Mouse (Mus musculus): Measurements from ENCODE around the gene Oosp3.

The Oosp3 gene

DNA sequence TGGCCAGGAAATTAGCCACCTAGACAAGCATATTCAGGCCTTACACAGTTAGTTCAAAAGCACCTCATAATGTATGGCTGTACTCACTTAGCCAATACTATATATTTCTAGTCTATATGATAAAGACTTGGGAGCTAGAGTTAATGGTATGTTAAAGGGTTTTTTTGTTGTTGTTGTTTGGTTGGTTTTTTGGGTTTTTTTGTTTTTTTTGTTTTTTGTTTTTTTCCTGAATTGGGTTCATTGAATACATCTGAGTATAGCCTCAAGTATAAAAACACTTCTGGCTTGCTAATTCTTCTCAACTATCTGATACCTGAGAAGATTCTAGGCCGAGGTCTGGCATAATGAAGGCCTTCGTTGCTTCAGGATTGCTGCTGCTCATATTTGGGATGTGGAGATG lies at the start of gene Oosp3:
Gene Oosp3, plus strand, starts transcription at position 301 of the 400 bp plus-strand sequence.
- no peak for DNase-seq

- no peak for DNase-seq
These were observed 47.3 kb upstream of the Oosp3 start for GRCm38 (mm10) chr19:11649564-11649963.

DNA sequence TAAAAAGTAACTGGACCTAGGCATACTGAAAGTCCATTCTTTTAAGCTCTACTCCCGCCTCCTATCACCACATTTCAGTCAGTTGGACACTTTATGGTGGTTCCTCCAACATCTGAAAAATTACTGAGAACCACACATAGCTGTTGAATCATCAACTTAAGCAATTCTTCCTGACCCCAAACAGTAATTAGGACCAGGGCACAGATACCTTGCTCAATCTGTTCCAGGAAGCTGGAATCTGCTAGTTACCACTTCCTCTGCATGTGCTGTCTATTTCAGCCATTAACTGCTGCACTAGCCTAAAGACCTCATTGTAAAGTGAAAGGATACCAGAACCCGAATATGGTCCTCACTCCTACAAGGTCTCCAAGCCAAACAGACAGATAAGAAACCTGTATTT lies 37.7 kb upstream of the Oosp3 start:
- no peak for DNase-seq

GRCm38 (mm10) chr19:11660459-11660858 lies 36.4 kb upstream of the Oosp3 start, which contains the start of gene Oosp2:
Gene Oosp2 (minus strand): TSS chr19:11660559.
- DNase-seq: no peak

DNA sequence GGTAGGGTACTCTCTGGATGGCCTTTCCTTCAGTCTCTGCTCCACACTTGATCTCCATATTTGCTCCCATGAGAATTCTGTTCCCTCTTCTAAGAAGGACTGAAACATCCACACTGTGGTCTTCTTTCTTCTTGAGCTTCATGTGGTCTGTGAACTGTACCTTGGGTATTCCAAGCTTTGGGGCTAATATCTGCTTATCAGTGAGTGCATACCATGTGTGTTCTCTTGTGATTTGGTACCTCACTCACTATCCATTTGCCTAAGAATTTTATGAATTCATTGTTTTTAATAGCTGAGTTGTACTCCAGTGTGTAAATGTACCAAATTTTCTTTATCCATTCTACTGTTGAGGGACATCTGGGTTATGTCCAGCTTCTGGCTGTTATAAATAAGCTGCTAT lies 35.3 kb upstream of the Oosp3 start:
- no peak for DNase-seq

DNA sequence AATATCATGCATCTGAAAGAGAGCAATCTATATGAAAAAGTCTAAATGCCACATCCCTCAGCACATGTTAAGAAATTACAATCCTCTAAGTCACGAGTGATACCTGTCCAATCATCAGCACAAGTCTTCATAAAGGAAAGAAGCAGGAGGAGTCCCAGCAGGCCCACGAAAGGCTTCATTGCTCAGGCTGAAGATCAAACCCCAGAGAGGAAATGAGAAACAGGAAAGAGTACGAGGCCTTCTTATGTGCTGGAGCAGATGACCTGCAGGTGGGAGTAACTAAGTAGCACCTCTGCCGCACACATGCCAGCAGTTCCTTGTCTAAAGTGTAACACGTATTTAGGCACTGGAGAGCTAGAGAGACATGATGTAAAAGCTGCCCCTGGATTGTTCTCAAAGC lies 6.0 kb upstream of the Oosp3 start, which contains the start of gene Oosp1:
Gene Oosp1, minus strand, starts transcription at position 312 of the 400 bp plus-strand sequence.
- no peak for DNase-seq

DNA sequence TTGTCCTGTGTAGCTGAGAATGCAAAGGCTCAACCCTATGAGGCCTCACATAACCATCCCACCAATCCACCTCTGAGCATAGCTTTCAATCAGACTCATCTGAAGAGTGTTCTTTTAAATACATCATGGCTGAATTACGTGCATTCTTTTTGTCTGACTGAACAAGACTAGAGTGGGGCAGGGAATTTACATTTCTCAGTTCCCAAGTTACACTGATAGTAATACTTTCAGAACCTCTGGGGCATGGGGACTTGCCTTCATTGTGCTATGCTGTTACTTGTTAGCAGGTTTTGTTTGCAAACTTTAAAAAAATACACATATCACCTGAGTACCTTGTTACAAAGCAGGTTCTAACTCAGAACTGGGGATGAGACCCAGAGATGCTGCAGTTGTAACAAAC lies 5.4 kb upstream of the Oosp3 start:
- no peak for DNase-seq

GRCm38 (mm10) chr19:11698342-11698741 lies 1.5 kb downstream of the Oosp3 start:
- DNase-seq: no peak

DNA sequence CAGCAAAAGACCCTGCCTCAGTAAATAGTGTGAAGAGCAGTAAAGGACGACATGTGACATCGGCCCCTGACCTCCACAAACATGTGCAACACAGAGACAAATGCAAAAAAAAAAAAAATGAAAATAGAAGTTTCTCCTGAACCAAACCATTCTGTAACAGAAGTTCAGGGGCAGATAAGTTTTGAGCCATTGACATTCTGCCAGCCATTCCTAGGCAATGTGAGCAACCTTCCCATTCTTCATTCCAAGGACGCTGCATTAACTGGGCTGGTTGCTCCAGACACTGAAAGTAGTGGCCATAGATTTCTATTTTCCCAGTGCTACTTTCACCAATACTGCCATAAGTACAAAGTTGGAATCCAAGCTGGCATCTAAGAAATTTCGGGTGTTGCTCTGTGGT lies 15.6 kb downstream of the Oosp3 start:
- no peak for DNase-seq

DNA sequence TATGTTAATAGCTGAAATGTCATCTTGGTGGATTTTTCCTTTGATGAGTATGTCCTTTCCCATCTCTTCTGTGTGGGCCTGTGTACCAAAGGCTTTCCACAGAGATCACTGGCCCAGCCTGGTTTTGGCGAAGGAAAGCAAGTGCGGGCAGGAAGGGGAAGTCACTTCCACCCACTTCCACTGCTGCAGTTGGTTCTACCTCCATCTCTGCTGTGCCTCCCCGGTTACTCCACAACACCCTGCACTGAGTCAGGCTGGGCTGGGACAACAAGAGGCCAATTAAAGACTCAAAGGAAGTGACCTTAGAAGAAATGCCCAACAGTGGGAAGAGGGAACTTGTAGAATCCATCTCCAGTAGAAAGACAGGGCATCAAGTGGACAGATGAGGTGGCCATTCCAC lies 23.2 kb downstream of the Oosp3 start:
- DNase-seq: no peak

GRCm38 (mm10) chr19:11723870-11724269 lies 27.0 kb downstream of the Oosp3 start:
- DNase-seq: no peak

DNA sequence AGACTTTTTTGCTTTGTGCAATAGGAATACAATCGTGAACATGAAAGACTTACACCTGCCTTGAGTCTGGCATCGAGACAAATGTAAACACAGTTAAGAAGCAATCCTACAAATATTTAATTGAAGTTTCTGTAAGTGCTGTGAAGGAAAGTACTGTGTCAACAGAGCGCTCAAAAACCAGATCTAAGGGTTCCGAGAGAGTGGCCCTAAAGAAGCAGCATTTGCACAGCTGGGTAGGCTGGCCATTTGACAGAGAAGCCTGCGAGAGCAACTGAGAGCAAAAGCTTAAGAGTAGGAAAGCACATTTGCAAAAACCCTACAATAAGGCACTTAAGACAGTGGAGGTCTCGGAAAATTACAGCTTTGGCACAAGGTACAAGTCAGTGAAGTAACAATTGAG lies 27.4 kb downstream of the Oosp3 start:
- no peak for DNase-seq

- no peak for DNase-seq
These were observed 29.1 kb downstream of the Oosp3 start for GRCm38 (mm10) chr19:11725915-11726314.

GRCm38 (mm10) chr19:11727304-11727703 lies 30.4 kb downstream of the Oosp3 start:
- DNase-seq: no peak

DNA sequence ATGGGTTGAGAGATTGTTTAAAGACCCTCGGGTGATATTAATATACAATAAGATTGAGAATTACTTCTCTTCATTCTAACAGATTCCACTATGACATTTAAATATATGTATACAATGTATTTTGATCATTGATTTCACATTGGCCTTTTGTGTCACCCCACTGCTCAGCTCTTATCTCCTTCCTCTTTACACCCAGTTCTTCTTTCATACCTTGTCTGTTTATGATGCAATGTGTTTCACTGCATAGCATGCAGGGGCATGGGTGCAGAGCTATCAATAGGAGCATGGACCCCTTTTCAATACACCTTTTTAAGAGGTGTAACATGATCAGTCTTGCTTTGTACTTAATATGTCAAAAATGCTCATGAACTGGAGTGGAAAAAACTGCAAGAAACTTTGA lies 33.4 kb downstream of the Oosp3 start:
- no peak for DNase-seq

DNA sequence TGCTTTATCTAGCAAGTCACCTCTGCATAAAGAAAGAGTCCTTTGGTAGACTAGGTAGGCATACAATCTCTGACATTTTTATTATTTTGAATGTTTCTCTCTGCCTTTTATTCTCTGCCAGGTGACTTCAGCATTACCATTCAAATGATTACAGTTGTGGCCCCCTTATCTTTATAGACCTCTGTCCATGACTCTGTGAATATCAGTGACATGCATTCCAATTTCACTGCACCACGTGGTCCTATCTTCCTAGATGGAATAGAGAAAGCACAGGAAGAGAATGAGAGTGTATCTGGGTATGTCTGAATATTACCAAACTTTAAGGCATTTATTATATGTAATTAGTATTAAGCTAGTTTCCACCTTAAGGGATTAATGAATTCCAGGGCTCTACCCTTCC lies 39.6 kb downstream of the Oosp3 start:
- no peak for DNase-seq

DNA sequence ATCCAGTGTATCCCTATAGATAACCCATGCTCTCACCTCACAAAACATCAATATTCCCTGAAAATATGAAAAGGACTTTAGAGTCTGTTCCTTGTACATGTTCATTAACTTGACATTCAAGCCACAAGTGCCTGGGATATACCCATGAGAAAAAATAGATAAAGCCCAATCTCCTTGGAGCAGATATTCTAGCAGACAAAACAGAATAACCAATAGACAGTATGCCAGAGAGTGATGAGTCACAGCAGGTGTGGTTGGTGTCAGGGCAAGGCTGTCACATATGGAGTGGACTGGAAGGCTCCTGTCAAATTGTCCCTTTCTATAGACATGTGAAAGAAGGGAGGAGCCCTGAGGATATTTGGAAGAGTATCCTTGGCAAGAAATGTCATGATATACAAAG lies 48.8 kb downstream of the Oosp3 start:
- DNase-seq: no peak

DNA sequence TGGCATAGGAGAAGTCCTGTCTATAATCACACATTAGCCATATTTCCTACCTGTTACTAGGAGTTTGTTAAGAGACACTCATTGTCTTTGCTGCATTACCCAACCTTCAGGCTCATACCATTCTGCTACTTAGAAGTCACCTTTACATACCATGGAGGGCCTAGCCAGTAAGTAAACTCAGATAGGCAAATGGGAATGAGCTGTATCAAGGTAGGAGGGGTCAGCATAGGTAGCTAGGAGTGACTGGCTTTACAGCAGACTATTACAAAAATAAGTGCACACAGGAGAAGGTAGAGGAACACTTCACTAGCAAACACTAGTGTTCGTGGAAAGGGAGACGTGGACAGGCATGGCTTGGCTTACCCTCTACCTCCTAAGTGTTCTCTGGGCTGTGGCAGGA lies 50.4 kb downstream of the Oosp3 start, which contains the start of gene Gif:
Gene Gif, plus strand, starts transcription at position 257 of the 400 bp plus-strand sequence.
- DNase-seq: no peak

All from right cerebral cortex, postnatal 4 days (tissue).